Mouse (Mus musculus) brain, embryonic 18.5 days (tissue): ENCODE data around the gene Clec4n.
"Not testable (repeated sequence)": the region's sequence is repeated elsewhere in the genome, so short reads cannot be mapped to it uniquely, and the experiment has no call there.

Source experiments
- DNase-seq: peaks from one replicate; pipeline ENCODE4 v3.0.0-alpha.2; 2012; ENCODE audit warnings: low read depth, low spot score

Clec4n gene

DNA sequence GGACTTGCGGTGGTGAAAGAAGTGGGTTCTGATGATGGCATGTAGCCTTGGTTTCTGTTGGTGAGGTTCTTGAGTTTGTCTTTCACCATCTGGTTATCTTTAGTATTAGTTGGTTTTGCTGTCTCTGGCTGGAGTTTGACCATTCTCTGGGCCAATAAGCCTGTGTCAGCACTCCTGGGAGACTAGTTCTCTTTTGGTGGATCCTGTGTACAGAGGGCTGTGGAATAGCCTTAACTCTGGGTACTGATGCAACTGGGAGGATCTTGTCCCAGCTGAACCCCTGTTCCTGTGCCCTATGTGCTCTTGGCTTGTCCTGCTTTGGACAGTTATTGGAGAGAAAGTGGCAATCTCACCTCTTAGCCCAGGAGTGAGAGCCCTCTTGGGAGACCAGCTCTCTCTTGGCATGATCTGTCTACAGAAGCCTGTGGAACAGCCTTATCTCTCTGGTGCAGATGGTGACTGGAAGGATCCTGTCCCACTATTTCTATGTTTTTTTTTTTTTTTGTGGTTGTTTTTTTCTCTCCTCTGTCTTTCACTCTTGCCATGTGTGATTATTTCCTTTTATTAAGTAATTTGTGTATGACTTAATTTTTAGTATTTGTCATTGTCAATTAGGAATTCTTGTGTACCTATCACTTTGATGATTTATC lies 63.2 kb downstream of the Clec4n start:
- DNase-seq: no peak

DNA sequence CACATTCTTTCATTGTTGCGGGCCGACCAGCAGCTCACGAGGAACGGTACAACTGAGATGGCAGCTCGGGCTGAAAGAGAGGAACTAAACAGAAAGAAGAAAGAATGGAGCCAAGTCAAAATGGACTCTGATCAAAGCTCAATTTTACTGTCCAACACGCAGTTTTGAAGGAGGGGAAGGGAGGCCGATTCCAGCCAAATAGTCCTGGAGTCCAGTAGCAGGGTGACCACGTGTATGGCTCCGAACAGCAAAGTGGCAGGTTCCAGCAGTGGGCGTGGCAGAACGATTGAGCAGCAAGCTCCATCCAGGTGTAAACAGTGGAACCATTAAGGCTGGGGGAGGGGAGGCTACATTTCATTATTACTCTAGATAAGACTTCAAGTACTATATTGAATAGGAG lies 63.9 kb downstream of the Clec4n start:
- DNase-seq: not testable (repeated sequence)
